Mouse (Mus musculus): Measurements from ENCODE around the gene Ppfia1. TPM values are rescaled to one million over a fixed set of nuclear protein-coding genes. Genes with fewer than 3 reads are reported as not detected.

Ppfia1 gene
- total RNA-seq, 2 experiments from 2014 or later, result 28.3 to 33.4 TPM

DNA sequence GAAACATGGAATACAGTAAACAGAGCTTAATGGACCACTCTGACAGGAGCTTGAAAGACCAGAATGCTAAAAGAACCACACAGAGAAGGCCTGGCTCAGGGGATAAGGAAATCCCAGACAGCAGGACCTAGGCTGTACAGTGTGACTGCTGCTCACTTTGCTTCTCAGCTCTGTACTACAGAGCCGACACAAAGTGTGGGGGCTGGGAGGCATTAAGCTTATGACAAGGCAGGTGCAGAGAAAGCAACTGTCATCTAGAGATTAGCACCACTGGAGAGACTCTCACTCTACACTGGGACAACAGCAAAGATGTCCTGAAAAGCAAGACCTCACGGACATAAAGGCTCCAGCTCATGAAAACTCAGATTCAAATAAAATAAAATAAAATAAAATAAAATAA, 14.4 kb downstream of the Ppfia1 start:
- Histone ChIP-seq H3K4me3 (no peak overlapping the region), H3K27ac (peak overlapping the region; percentile 78)
- no peak for TF ChIP-seq CTCF (IDR thresholded peaks at IDR 0.05)
- no peak for DNase-seq
- intact Hi-C loops (cut with DNase I), result no loop called here

DNA sequence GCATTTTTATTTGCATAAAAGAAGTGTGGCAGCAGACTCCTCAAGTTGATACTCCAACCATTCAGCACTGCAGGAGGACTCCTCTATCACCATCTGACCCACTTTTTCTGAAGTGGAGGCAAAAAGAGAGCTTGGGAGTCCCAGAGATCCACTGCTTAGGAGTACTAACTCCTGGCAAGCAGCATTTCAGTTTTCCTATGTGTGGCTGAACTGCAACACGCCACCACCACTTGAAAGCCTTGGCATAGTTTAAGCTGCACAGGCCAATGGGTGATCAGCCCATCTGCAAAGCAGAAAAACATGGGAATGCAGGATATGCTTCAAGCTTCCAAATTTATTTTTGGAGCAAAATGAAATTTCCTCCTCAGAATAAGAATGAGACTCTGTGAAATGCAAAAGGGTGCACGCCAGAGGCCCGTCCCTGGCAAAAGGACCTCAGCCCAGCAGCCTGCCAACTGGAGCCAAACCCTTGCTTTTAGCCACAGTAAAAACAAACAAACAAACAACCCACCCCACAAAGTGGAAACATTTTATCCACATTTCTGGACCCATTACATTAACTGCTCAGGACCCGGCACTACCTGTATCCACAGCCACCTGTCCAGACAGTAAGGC, 15.4 kb downstream of the Ppfia1 start:
- peak; percentile 40 for DNase-seq
- Histone ChIP-seq H3K4me3 (no peak overlapping the region; the same call in 1 of the 2 replicates), H3K27ac (peak overlapping the region; percentile 78)
- intact Hi-C loops (cut with DNase I), result no loop called here
- TF ChIP-seq CTCF (IDR thresholded peaks at IDR 0.05), result no peak

DNA sequence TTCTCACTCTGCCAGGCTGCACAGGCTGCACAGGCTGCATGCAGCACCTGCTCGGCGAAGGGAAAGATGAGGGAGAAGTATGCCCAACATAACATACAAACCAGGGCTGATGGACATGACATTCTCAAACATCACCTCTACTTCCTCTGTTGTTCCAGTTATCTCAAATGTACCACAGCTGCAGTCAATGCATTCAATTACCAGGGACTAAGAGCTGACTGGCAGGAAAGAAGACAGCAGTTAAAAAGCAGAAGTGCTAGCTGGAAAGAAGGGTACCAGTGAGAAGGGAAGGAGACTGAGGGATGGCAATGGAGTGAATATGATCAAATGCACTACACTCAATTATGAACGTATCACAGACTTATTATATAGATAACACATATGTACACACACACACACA, 17.2 kb downstream of the Ppfia1 start:
- Histone ChIP-seq H3K4me3 (no peak overlapping the region), H3K27ac (no peak overlapping the region)
- no peak for DNase-seq
- TF ChIP-seq CTCF (IDR thresholded peaks at IDR 0.05), result no peak
- intact Hi-C loops (cut with DNase I), result no loop called here

DNA sequence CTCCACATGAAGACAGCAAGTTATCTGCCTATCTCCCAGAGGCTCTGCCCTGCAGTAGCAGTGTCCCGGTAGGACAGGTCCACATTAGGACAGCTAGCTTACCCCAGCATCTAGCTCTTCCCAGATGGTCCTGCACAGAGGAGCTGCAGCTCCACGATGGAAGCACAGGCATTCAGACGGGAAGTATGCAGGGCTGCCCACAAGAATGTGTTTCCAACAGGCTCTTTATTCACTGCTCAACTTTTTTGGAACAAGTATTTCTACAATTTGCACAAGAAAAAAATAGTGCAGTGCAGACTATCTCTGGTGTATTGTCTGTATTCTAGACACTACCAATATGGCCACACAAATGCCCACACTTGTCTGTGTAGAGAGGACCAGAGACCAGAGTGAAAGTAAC, 18.8 kb downstream of the Ppfia1 start:
- Histone ChIP-seq H3K27ac (no peak overlapping the region), H3K4me3 (no peak overlapping the region)
- TF ChIP-seq CTCF (IDR thresholded peaks at IDR 0.05), result no peak
- DNase-seq, result no peak
- intact Hi-C loops (cut with DNase I), result no loop called here

DNA sequence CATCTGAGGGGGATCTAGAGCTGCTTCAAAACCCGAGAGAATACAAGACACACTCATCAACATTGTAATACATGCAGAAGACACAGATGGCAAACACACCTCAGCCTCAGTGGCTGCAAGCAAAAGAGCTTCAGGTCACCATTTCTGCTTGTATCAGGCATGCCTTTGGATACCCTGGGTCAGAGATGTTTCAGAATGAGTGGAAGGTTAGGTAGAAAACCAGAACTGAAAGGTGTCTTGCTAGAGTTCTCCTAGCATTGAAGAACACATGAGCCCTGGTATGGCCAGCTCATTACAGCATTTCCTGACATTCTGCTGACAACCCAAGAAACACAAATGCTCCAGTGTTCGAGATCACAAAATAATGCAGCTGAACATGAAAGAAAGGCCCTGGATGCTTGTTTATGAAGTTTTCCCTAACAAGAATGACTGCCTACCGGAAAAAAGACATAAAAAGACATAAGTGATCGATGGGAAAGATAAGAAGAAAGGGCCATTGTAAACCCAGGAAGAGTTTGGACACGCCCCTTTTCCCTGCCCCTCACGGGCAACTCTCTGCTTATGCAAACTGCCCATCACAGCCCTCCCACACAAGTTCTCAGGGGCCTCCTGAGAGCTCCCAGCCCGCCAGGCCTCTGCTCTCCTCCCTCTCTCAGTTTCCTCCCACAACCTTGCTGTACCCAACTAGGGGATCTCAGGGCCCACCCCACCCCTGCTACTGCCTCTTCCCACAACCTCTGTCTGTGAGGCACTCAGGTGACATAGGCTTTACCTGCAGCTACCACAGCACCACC, 21.7 kb downstream of the Ppfia1 start:
- no peak for TF ChIP-seq CTCF (IDR thresholded peaks at IDR 0.05)
- intact Hi-C loops (cut with DNase I), result no loop called here
- no peak overlapping the region for H3K4me3 ChIP-seq
- DNase-seq, result no peak
- peak overlapping the region; percentile 43; the same call in 1 of the 2 replicates for H3K27ac ChIP-seq

DNA sequence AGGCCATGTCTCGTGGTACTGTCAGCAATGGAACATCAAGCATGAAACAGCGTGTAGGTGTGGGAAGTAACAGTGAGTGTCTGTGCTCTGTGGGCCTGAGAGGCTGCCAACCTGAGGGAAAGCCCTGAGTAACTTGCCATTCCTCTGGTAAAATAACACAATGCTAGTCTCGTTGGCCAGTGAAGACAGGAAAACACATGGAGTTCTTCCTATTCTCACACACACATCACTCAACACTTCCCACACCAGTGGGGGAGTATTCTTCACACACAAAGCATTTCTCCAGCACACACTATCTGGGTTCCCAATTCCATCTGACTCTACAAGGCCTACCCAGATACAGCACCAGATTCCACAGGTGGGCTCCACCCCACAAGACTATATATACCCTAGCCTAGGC, 23.7 kb downstream of the Ppfia1 start:
- peak; percentile 13 for DNase-seq
- TF ChIP-seq CTCF (IDR thresholded peaks at IDR 0.05), result no peak
- intact Hi-C loops (cut with DNase I), result loop anchor here (2.0 kb wide), 1 partner anchor 13 kb away; no protein-coding TSS in a partner anchor
- peak overlapping the region; percentile 46 for H3K27ac ChIP-seq
- H3K4me3 ChIP-seq, result no peak overlapping the region

DNA sequence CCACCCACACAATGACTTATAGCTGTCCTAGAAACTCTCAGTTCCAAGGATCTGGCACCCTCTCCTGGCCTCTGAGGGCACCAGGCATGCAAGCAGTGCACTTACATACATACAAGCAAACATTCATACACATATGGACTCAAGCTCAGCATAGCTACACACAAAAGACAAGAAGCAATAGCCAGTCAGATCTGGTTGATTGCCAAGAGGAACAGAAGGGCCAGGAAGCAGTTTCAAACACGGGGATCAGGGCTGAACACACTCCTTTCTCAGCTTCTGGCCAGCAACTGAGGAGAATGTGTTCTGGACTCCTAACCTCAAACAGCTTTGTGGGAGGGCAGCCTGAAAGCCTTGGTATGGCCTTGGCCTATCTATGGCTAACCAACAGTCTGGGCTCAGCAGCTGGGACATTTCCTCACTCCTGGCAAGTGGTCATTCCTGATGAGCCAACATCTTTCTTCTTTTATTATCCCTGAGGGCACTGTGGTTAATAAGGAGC, 25.8 kb downstream of the Ppfia1 start:
- intact Hi-C loops (cut with DNase I), result loop anchor here (2.0 kb wide), 2 partner anchors 15 to 25 kb away; partner anchors contain the start of gene Ppfia1
- Histone ChIP-seq H3K4me3 (no peak overlapping the region), H3K27ac (peak overlapping the region; percentile 81)
- TF ChIP-seq CTCF (IDR thresholded peaks at IDR 0.05), result peak; percentile 26; the same call in 1 of the 2 replicates
- peak; percentile 75 for DNase-seq

DNA sequence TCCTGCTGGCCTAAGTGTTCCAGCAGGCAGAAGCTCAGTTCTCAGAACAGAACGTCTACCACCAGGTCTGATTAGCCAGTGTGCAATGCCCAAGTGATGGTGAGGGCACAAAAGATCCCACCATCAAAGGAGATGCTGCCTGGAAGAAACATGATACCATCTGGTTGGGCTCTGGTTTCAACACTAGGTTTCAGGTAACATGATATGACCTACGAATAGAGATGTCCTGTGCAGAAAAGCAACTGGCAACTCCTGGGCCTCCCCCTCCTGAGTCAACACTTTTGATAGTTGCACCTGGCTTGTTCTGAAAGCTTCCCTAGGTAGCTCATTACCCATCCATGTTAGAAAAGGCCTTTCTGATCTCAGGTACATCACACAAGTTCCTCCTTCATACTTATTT, 26.9 kb downstream of the Ppfia1 start:
- peak overlapping the region; percentile 81 for H3K27ac ChIP-seq
- TF ChIP-seq CTCF (IDR thresholded peaks at IDR 0.05), result no peak
- no peak overlapping the region for H3K4me3 ChIP-seq
- no peak for DNase-seq
- intact Hi-C loops (cut with DNase I), result loop anchor here (2.0 kb wide), 1 partner anchor 26 kb away; the partner anchor contains the start of gene Ppfia1

DNA sequence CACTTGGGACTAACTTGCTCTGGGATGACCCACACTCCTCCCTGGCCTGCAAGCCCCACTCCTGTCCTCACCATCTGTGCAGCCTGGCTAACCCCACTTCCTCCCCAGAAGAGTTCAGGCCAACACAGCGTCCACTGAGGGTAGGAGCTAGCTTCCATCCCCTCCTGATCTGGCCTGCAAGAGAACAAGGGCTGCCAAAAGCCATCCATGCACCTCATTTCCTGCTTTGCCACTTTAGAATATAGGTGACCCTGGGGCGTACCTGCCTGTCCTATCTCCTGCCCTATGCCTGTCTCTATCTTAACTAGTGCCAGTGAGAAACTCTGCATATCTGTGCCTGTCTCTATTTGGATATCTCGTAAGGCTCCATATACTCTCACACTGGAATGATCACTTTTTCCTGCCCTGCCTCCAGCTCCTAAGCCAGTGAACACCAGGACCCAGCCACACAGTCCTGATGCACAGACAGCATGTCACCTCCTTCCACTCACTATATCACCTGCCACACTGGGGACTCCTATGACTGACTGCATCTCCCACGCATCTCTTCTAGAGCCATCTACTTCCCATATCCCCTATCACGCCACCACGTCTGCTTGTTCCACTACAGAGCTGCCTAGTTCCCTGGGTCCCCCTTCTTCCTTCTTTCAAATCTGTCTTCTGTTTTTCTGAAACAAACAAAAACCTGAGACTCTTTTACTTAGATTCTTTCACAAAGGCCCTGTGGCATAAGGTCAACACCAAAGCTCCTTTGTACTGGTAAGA, 28.9 kb downstream of the Ppfia1 start:
- no peak for TF ChIP-seq CTCF (IDR thresholded peaks at IDR 0.05)
- peak overlapping the region; percentile 20 for H3K27ac ChIP-seq
- DNase-seq, result no peak
- intact Hi-C loops (cut with DNase I), result no loop called here
- no peak overlapping the region for H3K4me3 ChIP-seq

DNA sequence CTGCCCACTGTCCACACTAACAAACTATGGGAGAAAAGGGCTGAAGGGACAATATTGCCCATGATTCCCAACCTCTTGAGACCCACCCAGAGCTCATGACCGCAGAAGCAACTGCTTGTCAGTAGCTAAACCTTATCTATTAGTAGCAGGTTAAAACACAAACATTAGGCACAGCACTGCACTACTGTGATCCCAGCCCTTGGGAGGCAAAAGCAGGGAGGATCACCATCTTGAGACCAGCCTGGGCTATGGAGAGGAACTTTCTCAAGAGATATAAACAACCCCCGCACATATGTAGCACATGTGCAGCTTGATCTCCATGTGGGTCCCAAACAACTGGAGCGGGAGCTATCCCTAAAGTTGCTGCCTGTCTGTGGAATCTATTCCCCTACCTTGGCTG, 30.1 kb downstream of the Ppfia1 start:
- no peak overlapping the region for H3K27ac ChIP-seq
- no peak for TF ChIP-seq CTCF (IDR thresholded peaks at IDR 0.05)
- no peak for DNase-seq

DNA sequence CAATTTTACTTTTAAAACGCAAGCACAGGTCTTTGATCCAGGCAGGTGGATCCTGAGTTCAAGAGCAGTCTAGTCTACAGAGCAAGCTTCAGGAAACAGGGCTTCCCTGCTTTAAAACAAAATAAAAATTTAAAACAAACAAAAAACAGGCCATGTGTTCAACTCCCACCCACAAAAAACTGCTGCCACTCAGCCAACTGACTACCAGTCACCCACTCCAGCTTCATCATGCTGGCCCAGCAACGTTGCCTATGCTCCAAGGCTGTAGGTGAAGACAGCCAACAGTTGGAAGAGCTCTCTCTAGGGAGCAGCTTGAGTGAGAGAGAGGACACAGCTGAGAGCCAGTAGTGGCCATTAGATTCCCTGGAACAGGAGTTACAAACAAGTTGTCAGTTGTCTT, 31.6 kb downstream of the Ppfia1 start:
- Histone ChIP-seq H3K27ac (peak overlapping the region; percentile 59), H3K4me3 (no peak overlapping the region)
- no peak for TF ChIP-seq CTCF (IDR thresholded peaks at IDR 0.05)
- no peak for DNase-seq
- intact Hi-C loops (cut with DNase I), result no loop called here

More for the DNA sequence above, 30.1 kb downstream of the Ppfia1 start:
- intact Hi-C loops (cut with DNase I), result no loop called here
- H3K4me3 ChIP-seq, result no peak overlapping the region

DNA sequence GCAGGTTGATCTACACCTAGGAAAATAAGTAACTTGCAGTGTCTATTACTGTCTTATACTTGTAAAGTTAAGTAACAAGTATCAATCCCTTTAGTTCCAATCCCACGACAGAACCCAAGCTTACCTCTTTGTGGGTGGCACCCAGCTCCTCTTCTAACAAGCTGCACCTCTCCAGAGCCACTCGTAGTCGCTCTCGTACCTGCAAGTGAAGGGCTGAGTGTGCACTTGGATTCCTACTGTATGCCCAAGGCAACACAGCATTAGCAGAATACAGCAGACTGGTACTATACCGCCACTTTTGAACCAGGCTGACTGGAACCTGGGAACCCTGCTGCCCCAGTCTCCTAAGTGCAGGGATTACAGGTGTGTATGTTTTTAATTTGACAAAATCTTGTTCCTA, 33.7 kb downstream of the Ppfia1 start:
- Histone ChIP-seq H3K27ac (no peak overlapping the region), H3K4me3 (no peak overlapping the region)
- no peak for DNase-seq
- no peak for TF ChIP-seq CTCF (IDR thresholded peaks at IDR 0.05)
- intact Hi-C loops (cut with DNase I), result loop anchor here (5.0 kb wide), 1 partner anchor 37 kb away; no protein-coding TSS in a partner anchor

Data from gastrocnemius, adult 2 months (tissue).